19 mouse cellular contexts compared by ENCODE assay signal in the genomic region with DNA sequence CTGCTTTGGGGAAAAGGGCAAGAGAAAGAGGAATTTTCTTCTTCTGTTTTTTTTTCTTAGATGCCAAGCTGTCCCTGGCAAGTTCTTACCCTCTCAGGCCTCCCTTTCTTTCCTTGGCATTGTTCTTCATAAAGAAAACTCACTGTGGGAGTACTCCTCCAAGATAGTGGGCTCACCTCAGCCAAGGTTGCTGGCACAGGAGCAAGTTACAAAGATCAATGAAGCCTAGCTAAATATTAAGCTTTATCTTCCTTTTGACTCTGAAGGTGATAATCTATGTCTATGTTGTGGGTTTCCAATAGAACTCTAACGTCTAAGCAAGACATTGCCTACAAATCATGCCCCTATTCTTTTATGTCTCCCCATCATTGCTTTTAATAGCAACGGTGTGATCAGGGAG. TPM values are rescaled to one million over a fixed set of nuclear protein-coding genes. Genes with fewer than 3 reads are reported as not detected.
DNase-seq lines count a peak whose midpoint lies in the region; ATAC-seq and TF ChIP-seq lines count a peak whose summit lies in the region.
"Had no signal": no experiment of that assay in that cellular context is flagged by ENCODE, and none has a peak within 500 bp of the region (broad histone marks: within the 10 kb centered on the region; RNA-seq: fewer than 3 reads in every experiment).

No protein-coding gene starts in this region.

- WGBS in kidney, adult 2 months, result 68% methylated on average over 2 of the region's 2 CpGs
- WGBS in kidney, embryonic 15.5 days, result 74% methylated on average over 2 of the region's 2 CpGs
- WGBS in intestine, embryonic 16.5 days, result 73% methylated on average over 2 of the region's 2 CpGs
- 86% methylated on average over 2 of the region's 2 CpGs for WGBS in midbrain, embryonic 16.5 days

- no peaks in the 10 kb centered on the region for H3K9me3 ChIP-seq in kidney, embryonic 15.5 days (replicated peaks)
- H3K9me3 ChIP-seq in intestine, embryonic 16.5 days (ENCODE audit: control insufficient read depth, low read length), result no peaks in the 10 kb centered on the region
- H3K9me3 ChIP-seq in midbrain, embryonic 16.5 days (replicated peaks; ENCODE audit: control insufficient read depth, low read length, poor library complexity, severe bottlenecking), result no peaks in the 10 kb centered on the region
- H3K9me3 ChIP-seq: embryonic facial prominence, embryonic 13.5 days; forebrain, embryonic 12.5 days; heart, embryonic 10.5 days had no signal

- no peak overlapping the region for H3K9ac ChIP-seq in kidney, embryonic 15.5 days
- H3K9ac ChIP-seq in intestine, embryonic 16.5 days (ENCODE audit: low read depth, low read length), result no peak overlapping the region
- H3K9ac ChIP-seq in midbrain, embryonic 16.5 days (ENCODE audit: low read depth, low read length), result no peak overlapping the region
- H3K9ac ChIP-seq: embryonic facial prominence, embryonic 13.5 days; forebrain, embryonic 12.5 days had no signal

- no peaks in the 10 kb centered on the region for H3K27me3 ChIP-seq in kidney, adult 2 months (replicated peaks; ENCODE audit: control insufficient read depth, insufficient read depth, low read length)
- H3K27me3 ChIP-seq in kidney, embryonic 15.5 days, result no peaks in the 10 kb centered on the region
- H3K27me3 ChIP-seq in intestine, embryonic 16.5 days (replicated peaks; ENCODE audit: control insufficient read depth, insufficient read depth, low read length), result no peaks in the 10 kb centered on the region
- H3K27me3 ChIP-seq in midbrain, embryonic 16.5 days (ENCODE audit: control insufficient read depth, insufficient read depth, low read depth, low read length), result no peaks in the 10 kb centered on the region
- H3K27me3 ChIP-seq: CH12.LX; embryonic facial prominence, embryonic 13.5 days; forebrain, embryonic 12.5 days had no signal

- H3K4me2 ChIP-seq in kidney, embryonic 15.5 days, result no peak overlapping the region
- no peak overlapping the region for H3K4me2 ChIP-seq in intestine, embryonic 16.5 days (ENCODE audit: low read depth, low read length)
- no peak overlapping the region for H3K4me2 ChIP-seq in midbrain, embryonic 16.5 days (ENCODE audit: low read length)
- H3K4me2 ChIP-seq: embryonic facial prominence, embryonic 13.5 days; forebrain, embryonic 12.5 days had no signal

- H3K4me3 ChIP-seq in kidney, adult 2 months (ENCODE audit: insufficient read depth, low read depth, low read length), result no peak overlapping the region
- no peak overlapping the region for H3K4me3 ChIP-seq in kidney, embryonic 15.5 days (replicated peaks)
- H3K4me3 ChIP-seq in intestine, embryonic 16.5 days (ENCODE audit: low read length), result no peak overlapping the region
- no peak overlapping the region for H3K4me3 ChIP-seq in midbrain, embryonic 16.5 days (ENCODE audit: low read depth, low read length)
- H3K4me3 ChIP-seq: embryonic facial prominence, embryonic 13.5 days; forebrain, embryonic 12.5 days; heart, embryonic 10.5 days had no signal

- TF ChIP-seq CTCF in kidney, adult 2 months (conservative IDR thresholded peaks at IDR 0.05; ENCODE audit: insufficient read depth, insufficient read length, low read depth, low read length), result no peak

- DNase-seq in kidney, adult 2 months, result peak; percentile 73
- DNase-seq in kidney, postnatal 10 days, result peak; percentile 22
- no peak for DNase-seq in retina, postnatal 1 day
- DNase-seq: adrenal gland, adult 2 months; adrenal gland, postnatal 25 days; cerebellum, adult 18-20 months; cerebellum, adult 9-11 months; cerebellum, postnatal 36 days; gastrocnemius, postnatal 10 days; heart, adult 18-20 months; heart, postnatal 14 days had no signal

- H3K4me1 ChIP-seq in kidney, adult 2 months (ENCODE audit: control insufficient read depth, insufficient read depth, low read length), result peaks cover 2% of the 10 kb centered on the region; the same call in 1 of the 2 replicates
- H3K4me1 ChIP-seq in kidney, embryonic 15.5 days, result no peaks in the 10 kb centered on the region
- no peaks in the 10 kb centered on the region for H3K4me1 ChIP-seq in intestine, embryonic 16.5 days (ENCODE audit: control insufficient read depth, insufficient read depth, low read length)
- H3K4me1 ChIP-seq in midbrain, embryonic 16.5 days (ENCODE audit: control insufficient read depth, insufficient read depth, low read length), result no peaks in the 10 kb centered on the region
- H3K4me1 ChIP-seq: embryonic facial prominence, embryonic 13.5 days; forebrain, embryonic 12.5 days; heart, embryonic 10.5 days had no signal

- TF ChIP-seq POLR2A in kidney, adult 2 months (IDR thresholded peaks at IDR 0.05; ENCODE audit: low read depth, low read length), result no peak

- no peak overlapping the region for H3K27ac ChIP-seq in kidney, adult 2 months (ENCODE audit: insufficient read depth, low read depth, low read length)
- H3K27ac ChIP-seq in kidney, embryonic 15.5 days, result no peak overlapping the region
- H3K27ac ChIP-seq in intestine, embryonic 16.5 days (ENCODE audit: low read length), result peak overlapping the region; percentile 27; the same call in 1 of the 2 replicates
- no peak overlapping the region for H3K27ac ChIP-seq in midbrain, embryonic 16.5 days (ENCODE audit: low read length)
- H3K27ac ChIP-seq: embryonic facial prominence, embryonic 13.5 days; forebrain, embryonic 12.5 days; heart, embryonic 10.5 days had no signal

- no peaks in the 10 kb centered on the region for H3K36me3 ChIP-seq in kidney, adult 2 months (ENCODE audit: control insufficient read depth, insufficient read depth, low read length)
- no peaks in the 10 kb centered on the region for H3K36me3 ChIP-seq in kidney, embryonic 15.5 days
- no peaks in the 10 kb centered on the region for H3K36me3 ChIP-seq in intestine, embryonic 16.5 days (ENCODE audit: control insufficient read depth, insufficient read depth, low read length)
- no peaks in the 10 kb centered on the region for H3K36me3 ChIP-seq in midbrain, embryonic 16.5 days (ENCODE audit: control insufficient read depth, insufficient read depth, low read length)
- H3K36me3 ChIP-seq: embryonic facial prominence, embryonic 13.5 days; forebrain, embryonic 12.5 days; heart, embryonic 10.5 days had no signal

- ATAC-seq in kidney, embryonic 15.5 days (replicated peaks; ENCODE audit: low FRiP score), result no peak
- peak; percentile 59 for ATAC-seq in intestine, embryonic 16.5 days
- no peak for ATAC-seq in midbrain, embryonic 16.5 days
- ATAC-seq: forebrain, embryonic 16.5 days had no signal

RNA-seq across cellular contexts. Expression of a gene that starts 21.3 kb away (rescaled TPM):
- polyA plus RNA-seq in kidney, adult 2 months (2012; rRNA removed), result 24.4 and 29.3 TPM in 2 replicates
- polyA plus RNA-seq in kidney, embryonic 15.5 days (2015; fragmentation: Nextera tagmentation; extraction: Ambion mirVana), result 38.6 and 43.0 TPM in 2 replicates
- 12.8 and 14.2 TPM in 2 replicates for polyA plus RNA-seq in intestine, embryonic 16.5 days (2015; fragmentation: Nextera tagmentation; extraction: Ambion mirVana)
- 17.4 and 23.3 TPM in 2 replicates for polyA plus RNA-seq in midbrain, embryonic 16.5 days (2015; fragmentation: Nextera tagmentation; extraction: Ambion mirVana)
